Mouse (Mus musculus): Measurements from ENCODE around the gene Hcrt. TPM values are rescaled to one million over a fixed set of nuclear protein-coding genes. Genes with fewer than 3 reads are reported as not detected.

Hcrt gene
- polyA plus RNA-seq, 1 experiment from 2014 or later, result 0.38 TPM

DNA sequence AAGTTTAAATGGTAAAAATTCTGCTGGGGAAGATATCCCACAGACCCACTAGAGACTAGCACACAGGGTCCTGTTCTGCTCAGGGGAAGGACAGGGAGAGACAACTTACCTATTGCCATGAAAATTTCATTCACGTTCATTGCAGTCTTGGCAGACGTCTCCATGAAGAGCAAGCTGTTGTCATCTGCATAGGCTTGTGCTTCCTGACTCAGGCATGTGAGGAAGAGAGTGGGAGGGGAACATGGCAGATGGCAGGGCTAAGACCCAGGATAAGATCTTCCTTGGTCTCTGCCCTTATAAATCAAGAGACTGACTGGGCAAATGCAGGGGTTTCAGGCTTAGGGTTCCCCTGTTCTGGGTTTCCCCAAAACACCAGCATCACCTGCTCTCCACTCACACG, 46.1 kb downstream of the Hcrt start:
- WGBS, result 90% methylated on average over 3 of the region's 3 CpGs
- no peak for ATAC-seq (ENCODE audit: low FRiP score, low read depth)
- Histone ChIP-seq H3K4me3 (no peak overlapping the region), H3K4me2 (no peak overlapping the region), H3K27me3 (no peaks in the 10 kb centered on the region), H3K9ac (no peak overlapping the region), H3K4me1 (replicated peaks) (peaks cover 36% of the 10 kb centered on the region), H3K27ac (replicated peaks) (no peak overlapping the region), H3K36me3 (peaks cover 34% of the 10 kb centered on the region), H3K9me3 (no peaks in the 10 kb centered on the region)

DNA sequence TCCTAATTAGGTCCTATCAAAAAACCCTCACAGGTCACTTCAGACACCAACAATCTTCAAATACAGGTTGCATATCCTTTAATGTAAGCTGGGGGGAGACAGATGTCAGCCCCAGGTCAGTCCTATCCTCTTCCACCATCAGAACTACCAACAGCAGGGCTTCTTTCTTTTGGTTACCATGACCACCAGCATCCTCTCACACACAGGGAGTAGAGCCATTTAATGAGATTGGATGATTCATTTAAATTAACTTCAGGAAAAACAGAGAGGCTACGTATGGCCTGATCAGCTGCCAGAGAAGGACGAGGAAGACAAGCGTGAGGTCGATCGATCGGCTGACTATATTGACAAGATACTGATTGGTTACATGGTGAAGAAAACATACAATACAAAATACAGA, 47.8 kb downstream of the Hcrt start:
- Histone ChIP-seq H3K4me2 (no peak overlapping the region), H3K27ac (replicated peaks) (no peak overlapping the region), H3K4me1 (replicated peaks) (peaks cover 35% of the 10 kb centered on the region), H3K4me3 (no peak overlapping the region), H3K36me3 (peaks cover 37% of the 10 kb centered on the region), H3K27me3 (no peaks in the 10 kb centered on the region), H3K9me3 (no peaks in the 10 kb centered on the region), H3K9ac (no peak overlapping the region)
- 66% methylated on average over 6 of the region's 6 CpGs for WGBS
- ATAC-seq (ENCODE audit: low FRiP score, low read depth), result no peak

- Histone ChIP-seq H3K27me3 (no peaks in the 10 kb centered on the region), H3K4me2 (no peak overlapping the region), H3K36me3 (peaks cover 40% of the 10 kb centered on the region), H3K9me3 (no peaks in the 10 kb centered on the region), H3K9ac (no peak overlapping the region), H3K4me1 (replicated peaks) (peaks cover 35% of the 10 kb centered on the region), H3K27ac (replicated peaks) (no peak overlapping the region), H3K4me3 (no peak overlapping the region)
- WGBS, result 60% methylated on average over 6 of the region's 6 CpGs
- no peak; the same call in 1 of the 2 replicates for ATAC-seq (ENCODE audit: low FRiP score, low read depth)
Measured at GRCm38 (mm10) chr11:100714534-100714915, 48.2 kb downstream of the Hcrt start.

GRCm38 (mm10) chr11:100713735-100714533, 48.8 kb downstream of the Hcrt start, which contains the start of gene Hspb9:
TSS of gene Hspb9 (plus strand) at chr11:100713850.
- H3K27me3 ChIP-seq, result no peaks in the 10 kb centered on the region
- H3K27ac ChIP-seq (replicated peaks), result no peak within 1 kb of the TSS
- peak within 1 kb of the TSS; percentile 11 for H3K4me2 ChIP-seq
- no peaks in the 10 kb centered on the region for H3K9me3 ChIP-seq
- no peak for ATAC-seq (ENCODE audit: low FRiP score, low read depth)
- peaks cover 35% of the 10 kb centered on the region for H3K4me1 ChIP-seq (replicated peaks)
- peaks cover 42% of the 10 kb centered on the region for H3K36me3 ChIP-seq
- WGBS, result 9% methylated on average over 38 of the region's 38 CpGs
- no peak within 1 kb of the TSS; the same call in 1 of the 2 replicates for H3K4me3 ChIP-seq
- H3K9ac ChIP-seq, result no peak within 1 kb of the TSS

- Histone ChIP-seq H3K4me2 (no peak overlapping the region), H3K4me1 (replicated peaks) (peaks cover 35% of the 10 kb centered on the region), H3K27ac (replicated peaks) (no peak overlapping the region), H3K27me3 (no peaks in the 10 kb centered on the region), H3K9me3 (no peaks in the 10 kb centered on the region), H3K36me3 (peaks cover 46% of the 10 kb centered on the region), H3K9ac (no peak overlapping the region), H3K4me3 (no peak overlapping the region)
- ATAC-seq (ENCODE audit: low FRiP score, low read depth), result no peak
- WGBS, result 68% methylated on average over 4 of the region's 4 CpGs
Measured at GRCm38 (mm10) chr11:100713174-100713573, 49.6 kb downstream of the Hcrt start.

- H3K4me2 ChIP-seq, result peak within 1 kb of the TSS; percentile 67
- peak; percentile 87 for ATAC-seq (ENCODE audit: low FRiP score, low read depth)
- peaks cover 43% of the 10 kb centered on the region for H3K36me3 ChIP-seq
- no peaks in the 10 kb centered on the region for H3K9me3 ChIP-seq
- H3K4me1 ChIP-seq (replicated peaks), result peaks cover 35% of the 10 kb centered on the region
- no peaks in the 10 kb centered on the region for H3K27me3 ChIP-seq
- peak within 1 kb of the TSS; percentile 94 for H3K4me3 ChIP-seq
- peak within 1 kb of the TSS; percentile 82 for H3K27ac ChIP-seq (replicated peaks)
- peak within 1 kb of the TSS; percentile 84 for H3K9ac ChIP-seq
- WGBS, result 2% methylated on average over 37 of the region's 48 CpGs
Measured at GRCm38 (mm10) chr11:100711783-100712615, 50.7 kb downstream of the Hcrt start, which contains the start of gene Kat2a. TSS of gene Kat2a (minus strand) at chr11:100712465.

Other genes with a start within 250 kb of the Hcrt start
- gene Acly, start 234.9 kb downstream of the Hcrt start, polyA plus RNA-seq (2015; fragmentation: Nextera tagmentation; extraction: Ambion mirVana), result 228 and 230 TPM in 2 replicates
- 2.6 and 2.7 TPM in 2 replicates for gene Ttc25, start 217.3 kb downstream of the Hcrt start, polyA plus RNA-seq (2015; fragmentation: Nextera tagmentation; extraction: Ambion mirVana)
- gene Cnp, start 188.0 kb downstream of the Hcrt start, polyA plus RNA-seq (2015; fragmentation: Nextera tagmentation; extraction: Ambion mirVana), result 60.1 and 61.3 TPM in 2 replicates
- 96.2 and 104 TPM in 2 replicates for gene Nkiras2, start 143.7 kb downstream of the Hcrt start, polyA plus RNA-seq (2015; fragmentation: Nextera tagmentation; extraction: Ambion mirVana)
- gene Dnajc7, start 142.8 kb downstream of the Hcrt start, polyA plus RNA-seq (2015; fragmentation: Nextera tagmentation; extraction: Ambion mirVana), result 278 and 296 TPM in 2 replicates
- 0.82 and 0.94 TPM in 2 replicates for gene Zfp385c, start 70.5 kb downstream of the Hcrt start, polyA plus RNA-seq (2015; fragmentation: Nextera tagmentation; extraction: Ambion mirVana)
- gene Dhx58, start 58.7 kb downstream of the Hcrt start, polyA plus RNA-seq (2015; fragmentation: Nextera tagmentation; extraction: Ambion mirVana), result 3.0 and 3.1 TPM in 2 replicates
- 67.2 and 74.0 TPM in 2 replicates for gene Kat2a, start 50.5 kb downstream of the Hcrt start, polyA plus RNA-seq (2015; fragmentation: Nextera tagmentation; extraction: Ambion mirVana)
- gene Hspb9, start 49.1 kb downstream of the Hcrt start, polyA plus RNA-seq (2015; fragmentation: Nextera tagmentation; extraction: Ambion mirVana), result 0.25 and 0.35 TPM in 2 replicates
- 42.0 and 42.4 TPM in 2 replicates for gene Rab5c, start 24.7 kb downstream of the Hcrt start, polyA plus RNA-seq (2015; fragmentation: Nextera tagmentation; extraction: Ambion mirVana)
- gene Kcnh4, start 3.0 kb downstream of the Hcrt start, polyA plus RNA-seq (2015; fragmentation: Nextera tagmentation; extraction: Ambion mirVana), result 8.8 and 10.3 TPM in 2 replicates
- gene Ghdc, start 8.0 kb upstream of the Hcrt start, polyA plus RNA-seq (2015; fragmentation: Nextera tagmentation; extraction: Ambion mirVana), result 7.4 and 8.4 TPM in 2 replicates
- 16.4 and 20.3 TPM in 2 replicates for gene Stat5b, start 87.8 kb upstream of the Hcrt start, polyA plus RNA-seq (2015; fragmentation: Nextera tagmentation; extraction: Ambion mirVana)
- 2.1 TPM in 2 replicates for gene Stat5a, start 96.4 kb upstream of the Hcrt start, polyA plus RNA-seq (2015; fragmentation: Nextera tagmentation; extraction: Ambion mirVana)
- 46.0 and 48.4 TPM in 2 replicates for gene Stat3, start 176.6 kb upstream of the Hcrt start, polyA plus RNA-seq (2015; fragmentation: Nextera tagmentation; extraction: Ambion mirVana)
- gene Cavin1, start 208.0 kb upstream of the Hcrt start, polyA plus RNA-seq (2015; fragmentation: Nextera tagmentation; extraction: Ambion mirVana), result 47.2 and 50.1 TPM in 2 replicates
- 147 and 157 TPM in 2 replicates for gene Atp6v0a1, start 246.5 kb upstream of the Hcrt start, polyA plus RNA-seq (2015; fragmentation: Nextera tagmentation; extraction: Ambion mirVana)

All from hindbrain, embryonic 15.5 days (tissue).